Mouse (Mus musculus) urinary bladder, postnatal 36 days (tissue): ENCODE results near the gene Pcx.
A peak's percentile ranks its signal among the peaks of the same experiment; 100 is the strongest.

Experiments
- DNase-seq, 2 experiments: peaks; one replicate each; pipeline ENCODE4 v3.0.0; 2022; ENCODE audit warnings: low spot score in 2 of 2, mixed read lengths in 1 of 2

The Pcx gene

DNA sequence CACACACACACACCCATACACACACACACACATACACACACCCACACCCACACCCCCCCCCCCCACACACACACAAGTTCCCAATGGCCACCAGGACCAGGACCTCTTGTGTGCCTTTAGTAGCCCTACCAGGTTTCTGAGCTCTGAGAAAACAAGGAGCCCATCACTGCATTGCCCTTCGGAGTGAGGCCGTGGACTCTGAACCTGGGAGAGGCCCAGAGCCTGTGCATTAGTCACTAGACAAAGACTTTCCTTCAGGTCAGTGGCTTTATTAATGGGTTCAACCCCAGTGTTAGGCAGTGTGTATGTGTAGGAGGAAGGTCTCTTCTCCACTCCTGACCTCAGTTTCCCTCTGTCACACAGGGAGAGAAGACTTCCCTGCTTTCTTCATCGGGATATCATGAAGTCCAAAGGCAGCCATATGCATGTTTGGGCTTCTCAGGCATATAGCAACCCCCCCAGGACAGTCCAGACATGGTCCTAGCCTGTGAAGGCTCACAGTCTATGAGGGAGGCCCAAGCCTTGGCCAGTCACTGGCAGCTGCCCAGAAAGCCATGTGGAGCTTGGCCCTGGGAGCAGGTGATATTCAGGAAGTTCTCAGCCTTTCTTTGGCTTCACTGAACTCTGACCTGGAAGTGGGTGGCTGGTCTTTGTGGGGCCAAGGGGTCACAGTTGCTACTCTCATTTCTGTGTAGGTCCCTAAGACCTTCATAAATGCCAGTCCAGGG is 13.6 kb upstream of the Pcx start:
- no peak for DNase-seq

- peak; percentile 51 to 77 for DNase-seq
Measured at GRCm38 (mm10) chr19:4497263-4497973, 12.9 kb upstream of the Pcx start.

GRCm38 (mm10) chr19:4498062-4498933 is 12.0 kb upstream of the Pcx start, which contains the start of gene 2010003K11Rik:
2010003K11Rik (minus strand) TSS chr19:4498583.
- DNase-seq: no peak

DNA sequence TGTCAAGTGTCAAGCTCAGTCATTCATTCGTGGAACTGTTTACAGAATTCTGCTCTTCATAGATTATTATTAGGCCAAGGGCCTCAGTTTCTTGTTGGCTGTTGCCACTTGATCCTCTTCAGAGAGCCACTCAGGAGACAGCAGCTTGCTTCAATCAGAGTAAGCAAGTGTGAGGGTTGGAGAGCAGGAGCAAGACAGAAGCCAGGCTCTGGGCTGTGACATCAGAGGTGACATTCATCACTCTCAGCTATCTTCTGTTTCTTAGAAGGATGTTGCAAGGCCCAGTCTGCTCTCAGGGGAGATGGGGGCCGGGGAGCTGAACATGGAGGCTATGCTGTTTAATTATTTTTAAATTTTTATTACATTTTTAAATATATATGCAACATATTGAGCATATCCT is 7.6 kb upstream of the Pcx start:
- no peak for DNase-seq

GRCm38 (mm10) chr19:4504830-4505229 is 5.4 kb upstream of the Pcx start:
- peak in 1 of 2 experiments; percentile 20 for DNase-seq

DNA sequence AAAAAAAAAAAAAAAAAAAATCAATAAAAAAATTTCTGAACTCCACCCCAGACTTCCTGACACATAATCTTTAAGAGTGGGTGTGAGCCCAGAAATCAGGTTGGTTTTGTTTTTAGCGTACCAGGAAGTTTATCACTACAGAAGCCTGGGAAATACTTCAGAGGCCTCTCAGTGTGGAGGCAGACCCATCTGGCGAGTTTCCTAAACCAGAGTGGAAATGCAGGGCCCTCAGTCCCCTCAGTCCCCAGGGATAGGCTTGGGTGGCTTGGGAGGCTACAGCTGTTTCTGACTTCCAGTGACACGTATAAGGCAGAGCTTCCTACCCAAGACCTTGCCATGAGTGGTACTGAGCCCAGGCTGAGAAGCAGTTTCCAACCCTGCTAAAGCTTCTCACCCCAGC is 2.5 kb upstream of the Pcx start:
- no peak for DNase-seq

DNA sequence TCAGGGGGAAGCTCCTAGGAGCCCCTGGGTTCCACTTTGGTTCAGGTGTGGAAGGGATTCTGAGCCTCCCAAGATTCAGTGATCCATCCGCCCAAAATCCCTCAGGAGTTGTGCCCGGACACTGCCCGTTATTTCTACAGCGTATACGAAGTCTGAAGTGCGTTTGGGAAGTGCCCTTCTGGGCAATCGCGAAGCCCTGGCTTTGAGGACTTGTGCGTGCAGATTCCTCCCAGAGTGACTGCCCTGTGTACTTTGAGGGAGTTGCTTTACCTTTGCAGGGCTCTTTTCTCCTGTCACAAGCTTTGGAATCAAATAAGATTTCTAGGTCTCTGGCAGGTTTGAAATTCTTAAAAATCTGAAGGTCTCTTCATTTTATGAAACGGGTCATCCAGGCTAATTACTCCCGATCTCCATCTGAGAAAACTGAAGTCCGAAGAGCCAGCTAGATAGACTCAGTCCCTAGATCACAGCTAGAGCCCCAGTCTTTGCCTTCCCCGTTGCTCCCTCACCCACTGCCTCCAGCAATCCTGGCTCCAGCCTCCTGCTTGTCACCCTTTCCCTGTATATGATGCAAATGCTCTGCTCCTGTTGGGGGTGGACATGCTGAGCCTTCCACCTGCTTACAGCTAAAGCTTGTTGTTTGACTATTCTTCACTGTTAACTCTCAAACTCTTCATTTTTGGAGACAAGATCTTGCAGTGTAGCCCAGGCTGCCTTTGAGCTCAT is 1.0 kb downstream of the Pcx start:
- peak in 1 of 2 experiments; percentile 46 for DNase-seq

DNA sequence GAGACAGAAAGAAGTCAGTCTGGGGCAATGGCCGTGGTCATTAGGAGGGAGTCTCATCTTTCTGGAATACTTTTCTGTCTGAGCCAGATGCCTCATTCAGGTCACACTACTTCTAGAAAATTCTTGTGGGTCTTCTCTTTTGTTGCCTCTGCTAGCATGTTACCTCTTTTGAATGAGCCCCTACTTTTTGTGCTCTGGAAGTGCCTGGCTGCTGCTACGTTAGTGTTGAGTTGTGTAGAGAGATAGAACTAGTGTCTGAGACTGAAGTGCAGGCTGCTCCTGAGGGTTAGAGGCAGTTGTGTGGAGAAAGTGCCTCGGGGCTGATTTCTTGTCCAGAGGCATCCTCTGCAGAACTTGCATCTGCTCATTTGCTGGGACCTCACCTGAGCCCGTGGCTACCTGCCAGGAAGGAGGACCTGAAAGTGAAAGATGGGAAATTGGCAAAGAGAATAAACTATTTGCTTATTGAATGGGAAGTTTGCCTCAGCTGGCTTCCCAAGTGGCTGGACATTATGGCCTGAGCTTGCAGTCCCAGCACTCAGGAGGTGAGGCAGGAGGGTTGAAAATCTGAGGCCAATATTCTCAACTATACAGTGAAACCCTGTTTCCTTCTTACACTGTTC is 3.1 kb downstream of the Pcx start:
- DNase-seq: no peak

DNA sequence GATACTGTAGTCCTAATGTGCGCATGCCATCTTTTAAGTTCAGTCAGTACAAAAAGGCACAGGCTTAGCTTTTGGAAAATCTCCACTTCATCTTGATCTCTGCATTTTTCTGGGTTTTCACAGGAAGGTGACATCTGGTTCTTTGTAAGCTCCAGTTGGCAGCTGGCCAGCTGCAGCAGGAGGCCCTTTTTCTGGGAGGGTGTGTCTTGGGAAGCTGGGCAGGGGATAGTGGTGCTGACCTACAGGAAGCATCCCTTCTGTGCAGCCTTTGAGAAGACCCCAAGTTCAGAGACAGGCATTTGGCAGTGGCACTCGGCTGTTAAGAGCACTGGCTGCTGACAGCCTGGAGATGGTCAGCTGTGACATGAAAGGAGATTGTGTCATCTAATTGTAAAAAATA is 5.5 kb downstream of the Pcx start:
- no peak for DNase-seq

DNA sequence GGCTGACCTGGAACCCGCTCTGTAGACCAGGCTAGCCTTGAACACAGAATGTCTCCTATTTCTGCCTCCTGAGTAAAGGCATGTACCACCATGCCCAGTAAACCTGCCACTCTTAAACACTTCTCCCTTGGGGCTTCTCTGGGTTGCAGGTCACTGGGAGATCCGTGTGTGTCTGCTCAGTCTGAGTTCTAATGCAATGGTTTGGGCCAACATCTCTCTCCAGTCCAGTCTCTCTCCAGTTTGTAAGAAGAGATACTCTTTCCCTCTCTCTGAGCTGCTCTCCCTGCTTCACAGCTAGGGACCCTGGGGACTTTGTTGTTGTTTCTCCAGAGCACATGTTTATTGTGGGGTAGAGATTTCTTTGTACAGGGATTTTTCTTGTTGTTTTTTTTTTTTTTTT is 6.0 kb downstream of the Pcx start:
- no peak for DNase-seq

GRCm38 (mm10) chr19:4517483-4517882 is 7.2 kb downstream of the Pcx start:
- DNase-seq: no peak

DNA sequence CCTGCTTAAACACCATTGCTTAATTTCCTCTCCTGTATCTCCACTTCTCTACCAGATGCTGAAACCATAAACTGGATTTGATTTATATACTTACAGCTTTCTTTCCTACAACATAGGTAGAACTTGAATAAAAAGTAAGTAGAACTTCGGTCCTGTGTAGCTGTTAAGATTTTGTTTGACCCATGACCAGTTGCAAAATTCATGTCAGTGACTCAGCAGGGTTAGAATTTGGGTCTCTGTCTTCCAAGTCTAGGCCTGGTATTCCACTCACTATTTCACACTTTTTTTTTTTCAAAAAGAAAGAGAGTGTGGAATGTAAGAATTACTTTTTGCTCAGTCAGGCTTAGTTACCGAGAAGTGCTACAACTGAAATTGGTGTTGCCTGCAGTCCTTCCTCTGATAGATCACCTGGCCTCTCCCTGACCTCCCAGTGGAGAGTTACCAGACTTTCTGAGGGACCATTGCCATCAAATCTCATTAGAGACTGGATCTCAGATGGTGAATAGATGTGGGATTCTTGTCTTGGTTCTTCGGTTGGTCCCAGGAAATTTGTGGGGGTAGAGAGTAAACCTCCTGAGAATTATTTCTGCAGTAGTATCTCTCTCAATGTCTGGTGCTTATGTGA is 11.3 kb downstream of the Pcx start:
- DNase-seq: no peak

DNA sequence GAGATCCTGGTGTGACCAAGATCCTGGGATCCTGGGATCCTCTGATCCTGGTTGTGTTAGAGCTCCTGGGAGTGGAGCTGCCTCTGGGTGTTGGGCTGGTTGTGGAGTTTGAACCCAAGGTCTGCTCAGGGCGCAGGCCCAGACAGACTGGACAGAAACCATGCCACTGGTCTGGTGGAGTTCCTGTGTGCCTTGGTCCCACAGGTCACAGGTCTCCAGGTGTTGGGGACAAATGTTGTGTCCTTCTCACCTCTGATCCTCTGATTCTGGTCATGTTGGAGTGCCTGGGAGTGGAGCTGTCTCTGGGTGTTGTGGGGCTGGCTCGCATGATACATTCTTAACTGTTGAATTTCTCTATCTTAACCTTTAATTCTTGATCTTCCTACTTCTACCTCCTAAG is 24.4 kb downstream of the Pcx start:
- DNase-seq: no peak

DNA sequence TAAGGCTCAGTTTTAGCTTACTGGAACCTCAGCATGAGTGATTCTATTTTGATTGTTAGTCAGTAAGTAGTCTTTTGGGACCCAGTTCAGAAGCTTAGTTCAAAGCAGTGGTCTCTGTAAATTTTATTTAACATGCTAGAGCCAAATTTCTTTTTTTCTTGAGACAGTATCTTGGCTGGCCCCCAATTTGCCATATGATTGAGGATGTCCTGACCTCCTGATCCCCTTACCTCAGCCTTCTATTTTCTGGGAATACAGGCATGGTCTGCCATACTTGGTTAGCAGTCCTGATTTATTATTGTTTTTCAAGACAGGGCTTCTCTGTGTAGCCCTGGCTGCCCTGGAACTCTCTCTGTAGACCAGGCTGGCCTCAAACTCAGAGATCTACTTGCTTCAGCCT is 25.6 kb downstream of the Pcx start:
- no peak for DNase-seq

DNA sequence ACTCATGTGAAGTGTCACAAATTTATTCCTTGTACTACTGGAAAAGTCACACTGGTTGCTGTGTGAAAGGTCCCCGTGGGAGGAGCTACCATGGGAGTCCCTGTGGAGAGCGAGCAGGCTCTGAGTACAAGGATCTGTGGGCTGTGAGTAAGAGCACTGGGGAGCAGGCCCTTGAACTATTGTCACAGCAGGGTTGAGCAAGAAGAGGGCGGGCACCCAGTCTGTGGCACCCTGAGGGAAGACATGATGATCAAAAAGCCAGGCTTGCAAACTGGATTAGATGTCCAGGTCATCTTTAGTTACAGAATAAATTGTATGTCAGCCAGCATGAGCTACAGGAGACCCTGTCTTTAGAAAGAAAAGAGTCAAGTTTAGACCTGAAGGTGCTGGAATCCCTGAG is 26.3 kb downstream of the Pcx start:
- peak; percentile 8 to 57 for DNase-seq

GRCm38 (mm10) chr19:4540263-4540662 is 30.0 kb downstream of the Pcx start:
- no peak for DNase-seq

DNA sequence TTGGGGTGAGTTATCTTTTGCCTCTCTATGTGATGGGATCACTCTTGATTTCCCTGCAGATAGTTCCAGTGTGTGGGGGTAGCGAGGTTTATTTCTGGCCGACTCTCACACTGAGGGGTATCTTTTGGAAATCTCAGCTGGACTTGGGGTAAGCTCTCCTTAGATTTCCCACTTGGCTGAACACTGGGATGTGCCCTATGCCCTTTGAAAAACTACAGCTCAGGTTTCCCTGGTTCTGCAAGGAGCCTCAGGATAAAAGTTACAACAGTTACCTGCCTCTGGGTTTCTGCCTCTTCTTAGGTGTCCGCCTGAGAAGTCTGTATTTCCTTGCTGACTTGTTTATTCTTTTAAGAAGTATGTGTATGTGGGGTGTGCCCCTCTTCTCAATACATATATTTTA is 30.7 kb downstream of the Pcx start:
- no peak for DNase-seq

- DNase-seq: no peak
Measured at GRCm38 (mm10) chr19:4542081-4542480, 31.8 kb downstream of the Pcx start.

DNA sequence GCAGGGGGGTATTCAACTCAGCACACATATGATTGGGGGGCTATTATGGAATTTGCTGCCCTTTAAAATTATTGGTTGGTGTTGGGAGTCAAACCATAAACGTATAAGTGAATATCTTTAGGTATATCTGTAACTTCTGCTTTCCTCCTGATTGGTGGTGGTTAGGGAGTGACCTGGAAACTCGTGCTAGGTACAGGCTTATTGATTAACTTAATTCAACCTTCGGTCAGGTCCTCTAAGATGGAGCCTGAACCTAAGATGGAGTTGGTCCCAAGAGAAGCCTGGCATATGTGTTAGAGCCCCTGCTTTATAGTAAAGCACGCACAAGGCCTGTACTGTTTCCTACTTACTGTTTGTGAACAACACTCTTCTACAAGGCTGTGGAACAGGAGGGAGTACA is 34.8 kb downstream of the Pcx start:
- no peak for DNase-seq

DNA sequence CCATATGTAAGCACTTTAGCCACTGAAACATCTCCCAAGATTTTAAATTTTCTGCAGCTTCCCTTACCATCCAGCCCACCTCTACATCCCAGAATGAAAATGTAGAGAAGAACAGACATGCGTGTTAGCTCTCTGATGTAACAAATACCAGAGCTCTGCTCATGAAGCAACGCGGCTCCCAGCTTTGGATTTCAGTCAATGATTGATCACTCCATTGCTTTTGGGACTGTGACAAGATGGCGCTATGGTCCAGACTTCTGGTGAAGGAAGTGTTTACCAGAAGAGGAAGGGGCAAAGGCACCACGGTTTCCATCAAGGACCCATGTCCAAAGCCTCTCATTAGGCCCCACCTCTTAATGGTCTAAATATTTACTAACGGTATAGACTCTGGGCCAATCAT is 35.6 kb downstream of the Pcx start:
- no peak for DNase-seq

- DNase-seq: no peak
Measured at GRCm38 (mm10) chr19:4547801-4548200, 37.5 kb downstream of the Pcx start.
